Mouse (Mus musculus): ENCODE results near the gene Gm37240.

GRCm38 (mm10) chr3:85789748-85790147, 97.6 kb downstream of the Gm37240 start:
- no peak for TF ChIP-seq CTCF (IDR thresholded peaks at IDR 0.05; ENCODE audit: low read depth)
- TF ChIP-seq EP300 (optimal IDR thresholded peaks at IDR 0.05): no peak
